In genomic region chr4:45478178-45478577, GRCm38 (mm10) we compare ENCODE assay signal across 9 mouse cellular contexts. TPM values are rescaled to one million over a fixed set of nuclear protein-coding genes. Genes with fewer than 3 reads are reported as not detected.
DNase-seq lines count a peak whose midpoint lies in the region; ATAC-seq lines count a peak whose summit lies in the region.
"Had no signal": no experiment of that assay in that cellular context is flagged by ENCODE, and none has a peak within 500 bp of the region (broad histone marks: within the 10 kb centered on the region; RNA-seq: fewer than 3 reads in every experiment).

No protein-coding gene starts in this region.

- H3K4me1 ChIP-seq in heart, embryonic 15.5 days (replicated peaks): peaks cover 97% of the 10 kb centered on the region
- peaks cover 55% of the 10 kb centered on the region for H3K4me1 ChIP-seq in limb, embryonic 15.5 days
- peaks cover 33% of the 10 kb centered on the region for H3K4me1 ChIP-seq in kidney, embryonic 16.5 days (ENCODE audit: insufficient read depth, low read length)

- H3K27ac ChIP-seq in heart, embryonic 15.5 days: peak overlapping the region; percentile 85
- peak overlapping the region; percentile 40 for H3K27ac ChIP-seq in limb, embryonic 15.5 days
- no peak overlapping the region for H3K27ac ChIP-seq in kidney, embryonic 16.5 days (ENCODE audit: low read length)

- no peaks in the 10 kb centered on the region for H3K9me3 ChIP-seq in heart, embryonic 15.5 days (replicated peaks)
- H3K9me3 ChIP-seq in limb, embryonic 15.5 days: no peaks in the 10 kb centered on the region
- H3K9me3 ChIP-seq in kidney, embryonic 16.5 days (ENCODE audit: low read length): no peaks in the 10 kb centered on the region
- H3K9me3 ChIP-seq: G1E had no signal

- 43% methylated on average over 7 of the region's 7 CpGs for WGBS in heart, embryonic 15.5 days
- 28% methylated on average over 7 of the region's 7 CpGs for WGBS in limb, embryonic 15.5 days
- WGBS in kidney, embryonic 16.5 days: 58% methylated on average over 7 of the region's 7 CpGs

- H3K36me3 ChIP-seq in heart, embryonic 15.5 days: no peaks in the 10 kb centered on the region
- H3K36me3 ChIP-seq in limb, embryonic 15.5 days: no peaks in the 10 kb centered on the region
- H3K36me3 ChIP-seq in kidney, embryonic 16.5 days (ENCODE audit: insufficient read depth, low read length): no peaks in the 10 kb centered on the region
- H3K36me3 ChIP-seq: G1E had no signal

- H3K9ac ChIP-seq in heart, embryonic 15.5 days: peak overlapping the region; percentile 28; the same call in 1 of the 2 replicates
- no peak overlapping the region for H3K9ac ChIP-seq in limb, embryonic 15.5 days
- no peak overlapping the region for H3K9ac ChIP-seq in kidney, embryonic 16.5 days (replicated peaks; ENCODE audit: low read length)

- ATAC-seq in heart, embryonic 15.5 days (replicated peaks; ENCODE audit: insufficient number of reproducible peaks, insufficient read depth, low FRiP score, low read depth): 0 out of 2 replicates have a peak, but pooled peaks have one; percentile 5
- ATAC-seq in limb, embryonic 15.5 days (ENCODE audit: insufficient number of reproducible peaks, low FRiP score, low TSS enrichment, low read depth): peak; percentile 37; the same call in 1 of the 2 replicates
- ATAC-seq in erythroblast, adult 5-6 weeks (replicated peaks; ENCODE audit: low FRiP score, poor library complexity, severe bottlenecking): no peak
- no peak for ATAC-seq in kidney, embryonic 16.5 days (ENCODE audit: low FRiP score, low TSS enrichment)

- H3K4me3 ChIP-seq in heart, embryonic 15.5 days: no peak overlapping the region
- H3K4me3 ChIP-seq in limb, embryonic 15.5 days: no peak overlapping the region
- H3K4me3 ChIP-seq in kidney, embryonic 16.5 days (ENCODE audit: low read length): no peak overlapping the region

- DNase-seq in left cerebral cortex, adult 9 months (ENCODE audit: low spot score in 2 of 2): peak; percentile 52 to 59
- DNase-seq in left cerebral cortex, adult 11 months (ENCODE audit: low spot score): no peak
- peak; percentile 87 to 89 for DNase-seq in cerebellum, postnatal 10 days
- no peak for DNase-seq in adrenal gland, postnatal 4 days (ENCODE audit: low spot score in 2 of 2)

- no peaks in the 10 kb centered on the region for H3K27me3 ChIP-seq in heart, embryonic 15.5 days
- H3K27me3 ChIP-seq in limb, embryonic 15.5 days: 0 out of 2 replicates have a peak, but pooled peaks cover 3% of the 10 kb centered on the region
- H3K27me3 ChIP-seq in kidney, embryonic 16.5 days (ENCODE audit: insufficient read depth, low read length): no peaks in the 10 kb centered on the region

- no peak overlapping the region; the same call in 1 of the 2 replicates for H3K4me2 ChIP-seq in heart, embryonic 15.5 days
- H3K4me2 ChIP-seq in limb, embryonic 15.5 days: no peak overlapping the region
- no peak overlapping the region for H3K4me2 ChIP-seq in kidney, embryonic 16.5 days (replicated peaks; ENCODE audit: low read depth, low read length)

RNA-seq across cellular contexts. Expression of gene Shb, which starts 54.1 kb away (rescaled TPM):
- polyA plus RNA-seq in heart, embryonic 15.5 days (2015; fragmentation: Nextera tagmentation; extraction: Ambion mirVana): 8.6 and 10.7 TPM in 2 replicates
- 6.8 and 9.6 TPM in 2 replicates for polyA plus RNA-seq in limb, embryonic 15.5 days (2015; fragmentation: Nextera tagmentation; extraction: Ambion mirVana)
- 10 to 100 TPM; 52.3 to 55.3 TPM for total RNA-seq in adrenal gland, postnatal 4 days (2021)
- total RNA-seq in erythroblast, adult 5-6 weeks (2015; ENCODE audit: low replicate concordance): not detected in 2 replicates
- total RNA-seq in erythroblast, adult 5-6 weeks (2017; ENCODE audit: low replicate concordance): 0.68 and 0.84 TPM in 2 replicates
- polyA plus RNA-seq in kidney, embryonic 16.5 days (2015; fragmentation: Nextera tagmentation; extraction: Ambion mirVana): 2.7 and 3.1 TPM in 2 replicates
- total RNA-seq: G1E had no signal
- polyA plus RNA-seq: G1E had no signal

Comparison
In these comparisons a context has a peak if more than half of its experiments do, and no peak if none do; other contexts are left out.
1. DNase-seq: peak in left cerebral cortex, adult 9 months (2 of 2) and cerebellum, postnatal 10 days (2 of 2); none in left cerebral cortex, adult 11 months (single experiment) and adrenal gland, postnatal 4 days (0 of 2).
2. ATAC-seq: peak in heart, embryonic 15.5 days (single experiment) and limb, embryonic 15.5 days (single experiment); none in erythroblast, adult 5-6 weeks (single experiment) and kidney, embryonic 16.5 days (single experiment).